Mouse (Mus musculus) testis, adult 2 months (tissue): ENCODE measurements around the gene Mical3.

Experiments used
- CTCF ChIP-seq: fragments of 200-500 bp; IDR thresholded peaks from 2 replicates; pipeline ENCODE4 v1.5.1; 2012; ENCODE audit warnings: low read depth, mild to moderate bottlenecking, inconsistent platforms, low read length, moderate library complexity; ENCODE audit not compliant: control insufficient read depth, insufficient read depth, insufficient replicate concordance
- POLR2A ChIP-seq: fragments of 200-500 bp; IDR thresholded peaks from 2 replicates; pipeline ENCODE4 v1.6.1; 2012; ENCODE audit warnings: low read depth, mild to moderate bottlenecking, inconsistent platforms, low read length, moderate library complexity; ENCODE audit not compliant: control insufficient read depth

GRCm38 (mm10) chr6:121028514-121028913 is 102.3 kb downstream of the Mical3 start:
- no peak for TF ChIP-seq POLR2A
- no peak for TF ChIP-seq CTCF
